Mouse (Mus musculus) layer of hippocampus, adult 11-12 months (tissue): ENCODE data around the gene Anks6.
"Not testable (repeated sequence)": the region's sequence is repeated elsewhere in the genome, so short reads cannot be mapped to it uniquely, and the experiment has no call there.

Source experiments
- DNase-seq: peaks from one replicate; pipeline ENCODE4 v3.0.0; 2022; ENCODE audit warnings: low spot score

The Anks6 gene

DNA sequence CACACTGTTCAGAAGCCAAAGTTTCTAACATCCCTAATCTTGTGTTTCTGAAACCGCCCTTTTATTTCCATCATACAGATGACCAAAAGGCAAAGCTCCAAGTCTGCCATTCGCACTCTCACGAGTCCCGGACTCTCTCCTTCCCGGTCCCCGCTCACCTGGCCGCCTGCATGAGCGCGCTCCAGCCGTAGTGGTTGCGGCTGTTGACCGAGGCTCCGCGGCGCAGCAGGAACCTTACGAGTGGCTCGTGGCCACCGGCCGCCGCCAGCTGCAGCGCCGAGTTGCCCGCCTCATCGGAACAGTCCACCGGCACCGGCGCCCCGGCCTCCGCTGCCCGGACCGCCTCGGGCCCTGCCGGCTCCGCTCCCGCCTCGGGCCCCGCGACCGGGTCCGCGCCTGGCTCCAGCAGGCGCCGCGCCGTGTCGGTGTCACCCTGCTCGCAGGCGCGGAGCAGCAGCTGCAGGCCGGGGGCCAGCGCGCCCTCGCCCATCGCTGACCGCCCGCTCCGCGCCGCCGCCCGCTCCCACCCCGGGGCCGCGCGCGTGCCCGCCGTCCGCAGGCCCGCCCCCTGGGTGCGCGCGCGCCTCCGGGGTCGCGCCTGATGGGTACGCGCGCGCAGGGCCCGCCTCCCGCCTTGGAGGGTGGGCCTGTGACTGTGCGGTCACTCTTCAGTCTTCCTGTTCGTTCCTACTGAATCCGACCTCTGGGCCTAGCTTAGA, at the start of gene Anks6:
Gene Anks6, minus strand, starts transcription at position 637 of the 719 bp plus-strand sequence.
- peak; percentile 81 for DNase-seq

DNA sequence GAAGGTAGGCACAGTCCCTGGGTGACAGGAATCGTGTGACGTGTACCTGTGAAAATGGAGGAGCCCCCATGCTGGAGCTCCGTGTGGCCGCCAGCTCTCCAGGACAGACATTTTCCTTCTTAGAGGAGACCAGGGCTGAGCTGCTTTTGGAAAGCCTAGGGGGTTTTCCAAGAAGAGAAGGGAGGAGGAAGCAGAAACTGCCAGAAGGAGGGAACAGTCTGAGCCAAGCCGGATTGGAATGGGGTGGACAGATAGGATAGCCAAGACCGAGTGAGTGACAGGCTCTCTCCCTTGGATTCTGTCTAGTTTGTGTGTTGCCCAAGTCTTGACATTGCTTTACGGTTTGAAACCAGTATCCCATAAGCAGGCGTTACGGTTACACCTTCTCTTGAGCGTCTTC, 46.3 kb upstream of the Anks6 start:
- DNase-seq, result no peak

DNA sequence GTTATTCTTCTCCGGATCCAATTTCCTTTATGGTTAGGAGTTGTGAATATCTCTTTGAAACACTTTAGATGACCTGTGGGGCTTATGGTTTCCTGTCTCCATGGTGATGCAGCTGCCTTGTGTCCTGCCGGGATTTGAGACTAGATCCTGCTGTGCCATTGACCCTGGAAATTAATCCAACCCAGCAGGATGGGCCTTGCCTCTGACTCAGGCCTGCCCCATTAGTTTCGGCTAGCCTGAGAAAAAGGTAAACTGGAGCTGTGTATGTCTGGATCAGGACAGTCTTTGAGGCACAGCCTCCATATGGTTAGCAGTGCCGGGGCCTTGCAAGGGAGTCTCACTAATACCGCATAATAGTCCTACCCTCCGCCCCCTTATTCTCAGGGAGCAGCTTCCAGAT, 36.4 kb upstream of the Anks6 start:
- DNase-seq, result no peak

DNA sequence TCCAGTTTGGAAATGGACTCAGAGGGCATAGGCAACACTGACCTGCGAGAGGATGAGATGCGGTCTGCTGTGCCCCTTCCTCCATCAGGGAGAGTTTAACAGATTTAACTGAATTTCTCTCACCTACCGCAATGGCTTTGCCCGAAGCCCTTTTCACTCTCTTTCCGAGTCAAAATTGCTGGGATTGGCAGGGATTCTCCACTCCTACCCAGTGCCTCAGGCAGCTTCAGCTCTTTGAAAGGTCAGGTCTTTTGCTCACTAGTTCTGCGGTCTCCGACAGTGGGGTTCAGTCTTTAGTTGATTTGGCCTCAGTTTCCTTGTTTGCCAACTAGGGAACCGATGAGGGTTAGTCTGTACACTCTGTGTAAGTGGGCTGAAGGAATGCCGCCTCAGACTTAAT, 35.9 kb upstream of the Anks6 start:
- no peak for DNase-seq

GRCm38 (mm10) chr4:47092387-47093021, 35.3 kb upstream of the Anks6 start:
- DNase-seq, result no peak

DNA sequence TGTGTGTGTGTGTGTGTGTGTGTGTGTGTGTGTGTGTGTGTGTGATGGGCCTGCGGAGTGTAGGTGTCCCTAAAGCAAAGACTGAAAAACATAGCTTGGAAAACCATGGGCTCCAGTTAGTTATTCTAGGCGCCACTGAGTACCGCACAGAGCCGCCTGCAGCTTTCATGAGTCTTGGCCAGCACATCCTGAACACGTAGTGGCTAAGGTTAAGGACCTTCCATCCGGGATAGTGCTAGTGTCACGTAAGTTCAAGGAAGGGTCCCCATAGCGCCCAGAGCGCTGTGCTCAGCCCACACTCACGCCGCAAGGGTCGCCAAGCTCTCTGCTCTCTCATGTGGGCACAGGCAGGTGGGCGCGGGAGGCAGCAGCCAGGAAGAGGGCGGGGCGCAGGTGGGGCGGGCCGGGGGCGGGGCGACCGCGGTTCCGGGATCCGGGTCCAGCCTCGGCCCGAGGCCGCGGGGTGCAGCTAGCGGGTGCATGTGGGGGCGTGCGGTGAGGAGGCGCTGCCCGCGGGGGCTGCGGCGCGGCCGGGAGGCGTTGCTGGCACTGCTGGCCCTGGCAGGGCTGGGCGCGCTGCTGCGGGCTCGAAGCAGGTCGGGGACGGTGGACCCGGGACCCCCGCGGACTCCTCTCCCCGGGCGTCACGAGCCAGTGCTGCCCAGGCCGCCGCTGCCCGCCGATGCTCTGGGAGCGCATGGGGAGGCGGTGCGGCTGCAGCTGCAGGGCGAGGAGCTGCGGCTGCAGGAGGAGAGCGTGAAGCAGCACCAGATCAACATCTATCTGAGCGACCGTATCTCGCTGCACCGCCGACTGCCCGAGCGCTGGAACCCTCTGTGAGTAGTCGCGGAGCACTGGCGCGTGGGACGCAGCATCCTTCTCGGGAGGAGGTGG, 34.5 kb upstream of the Anks6 start, which contains the start of gene Galnt12:
Gene Galnt12, plus strand, starts transcription at position 417 of the 894 bp plus-strand sequence.
- DNase-seq, result no peak

DNA sequence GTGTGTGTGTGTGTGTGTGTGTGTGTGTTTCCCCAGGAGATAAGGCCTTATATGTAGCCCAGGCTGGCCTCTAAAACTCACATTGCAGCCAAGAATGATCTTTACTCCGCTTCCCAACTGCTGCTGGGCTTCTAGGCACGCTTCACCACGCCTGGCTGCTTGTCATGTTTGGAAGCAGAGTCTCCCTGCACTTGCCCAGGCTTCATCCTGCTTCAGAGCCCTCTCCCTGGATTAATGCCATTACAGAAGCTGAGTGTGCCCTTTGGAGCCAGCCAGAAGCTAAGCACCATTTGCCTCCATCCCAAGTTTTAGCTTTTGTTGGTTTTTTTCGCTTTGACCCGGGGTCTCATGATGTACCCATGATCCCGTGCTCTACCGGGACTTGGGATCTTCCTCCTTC, 31.4 kb upstream of the Anks6 start:
- DNase-seq, result no peak

- no peak for DNase-seq
Observed at GRCm38 (mm10) chr4:47083824-47084223, 26.6 kb upstream of the Anks6 start.

DNA sequence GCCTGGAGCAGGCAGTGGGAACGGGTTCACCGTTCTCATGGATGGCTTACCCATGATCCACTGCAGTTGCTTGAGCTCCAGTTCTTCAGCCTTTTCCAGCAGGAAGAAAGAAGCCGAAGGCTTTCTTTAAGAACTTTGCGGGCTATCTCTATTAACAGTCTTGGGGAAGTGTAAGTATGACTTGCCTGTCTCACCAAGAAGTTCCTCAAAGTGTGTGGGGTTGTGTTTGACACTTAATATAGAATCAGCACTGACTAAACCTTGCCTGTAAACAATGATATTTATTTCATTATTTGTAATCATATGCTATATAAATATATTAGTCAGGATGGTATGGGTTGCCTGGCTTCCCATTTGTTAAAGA, 23.4 kb upstream of the Anks6 start:
- DNase-seq, result no peak

DNA sequence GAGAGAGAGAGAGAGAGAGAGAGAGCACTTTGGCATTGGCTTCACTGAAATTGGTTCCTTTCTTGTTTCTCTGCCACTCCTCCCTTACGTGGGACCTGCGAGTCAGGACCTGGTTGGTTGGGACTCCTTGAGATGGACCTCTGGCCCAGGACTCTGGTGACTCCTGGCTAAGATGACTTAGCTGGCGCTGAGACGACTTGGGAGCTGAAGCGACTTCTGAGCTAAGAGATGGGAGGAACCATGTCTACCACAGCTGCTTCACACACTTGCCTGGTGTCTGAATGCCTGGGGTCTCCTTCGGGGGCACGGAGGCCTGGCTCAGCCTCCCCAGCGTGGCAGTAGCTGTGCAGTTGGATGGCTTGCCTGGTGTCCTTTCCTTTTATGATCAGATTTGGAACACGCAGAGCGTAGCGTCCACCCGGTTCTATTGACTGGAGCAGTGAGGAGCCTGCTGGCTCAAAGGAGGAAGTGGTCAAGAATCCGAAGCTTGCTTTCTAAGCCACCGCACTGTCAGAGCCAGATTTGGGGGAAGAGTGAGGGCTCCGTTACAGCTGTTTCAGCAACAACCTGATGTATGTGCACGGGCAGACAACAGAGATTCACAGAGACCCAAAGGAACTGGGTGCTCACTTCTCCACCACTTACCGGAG, 22.9 kb upstream of the Anks6 start:
- DNase-seq, result no peak

DNA sequence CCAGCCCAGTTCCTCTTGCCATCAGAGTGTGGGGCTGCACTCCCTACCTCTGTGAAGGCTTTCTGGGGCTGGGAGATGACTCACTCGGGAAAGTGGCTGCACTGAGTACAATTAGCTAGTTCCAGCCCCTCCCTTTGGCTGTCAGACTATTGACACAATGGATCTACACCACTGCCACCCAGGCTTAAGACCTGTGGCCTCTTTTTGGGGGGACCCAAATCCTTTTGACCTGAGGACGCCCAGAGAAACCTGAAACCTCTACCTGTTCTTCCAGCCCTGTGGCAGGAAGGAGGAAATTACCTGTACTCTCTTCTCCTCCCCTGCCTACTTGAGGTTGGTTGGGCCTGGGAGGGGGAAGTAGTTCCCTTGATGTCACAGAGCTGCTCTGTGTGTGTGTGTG, 17.8 kb upstream of the Anks6 start:
- no peak for DNase-seq

GRCm38 (mm10) chr4:47060900-47061299, 3.7 kb upstream of the Anks6 start:
- no peak for DNase-seq

DNA sequence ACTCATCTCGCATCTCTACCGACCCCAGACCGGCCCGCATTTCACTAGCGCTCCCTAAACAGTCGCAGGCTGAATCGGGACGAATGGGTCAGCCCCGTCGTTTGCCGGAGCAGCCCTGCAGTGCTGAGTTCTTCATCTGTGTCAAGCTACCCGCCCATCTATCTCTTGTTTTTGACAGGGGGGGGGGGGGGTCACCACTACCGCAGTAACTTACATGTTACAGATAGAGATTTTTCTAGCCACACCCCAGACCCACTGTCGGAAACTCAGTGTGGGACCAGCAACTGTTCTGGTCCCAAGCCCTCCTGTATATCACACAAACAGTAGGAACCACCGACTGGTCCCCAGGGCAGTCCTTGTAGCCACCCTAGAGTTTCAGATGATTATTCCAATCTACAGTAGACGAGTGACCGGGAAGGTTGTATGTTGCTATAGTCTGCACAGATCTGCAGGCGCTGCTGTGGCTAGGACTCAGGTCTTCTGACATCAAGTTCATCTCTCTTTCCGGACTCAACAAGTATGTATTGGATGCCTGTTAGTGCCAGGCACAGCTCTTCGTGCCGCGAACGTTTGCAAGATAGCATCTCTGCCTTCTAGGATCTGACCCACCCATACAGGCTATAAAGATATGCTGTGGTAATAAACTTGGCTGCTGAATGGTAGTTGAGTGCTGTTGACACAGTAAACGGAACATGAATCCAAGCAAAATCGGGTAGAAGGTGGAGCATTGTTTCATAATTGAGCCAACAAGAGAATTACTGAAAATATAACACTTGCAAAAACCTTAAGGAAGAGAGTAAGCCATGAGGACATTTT, 491 bp upstream of the Anks6 start:
- DNase-seq, result no peak

- no peak for DNase-seq
Observed at GRCm38 (mm10) chr4:47055570-47056080, 1.6 kb downstream of the Anks6 start.

DNA sequence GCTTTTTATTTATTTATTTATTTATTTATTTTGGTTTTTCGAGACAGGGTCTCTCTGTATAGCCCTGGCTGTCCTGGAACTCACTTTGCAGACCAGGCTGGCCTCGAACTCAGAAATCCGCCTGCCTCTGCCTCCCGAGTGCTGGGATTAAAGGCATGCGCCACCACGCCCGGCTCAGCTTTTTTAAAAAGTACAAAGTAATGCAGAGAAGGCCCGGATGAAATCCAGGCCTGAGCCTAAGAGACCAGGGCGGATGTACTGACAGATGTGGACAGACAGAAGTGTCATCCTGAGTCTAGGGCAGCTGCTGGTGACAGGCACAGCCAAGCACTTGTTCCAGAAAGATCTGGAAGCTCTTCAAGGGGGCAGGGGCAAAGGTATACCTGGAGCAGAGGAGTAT, 2.1 kb downstream of the Anks6 start:
- not testable (repeated sequence) for DNase-seq

DNA sequence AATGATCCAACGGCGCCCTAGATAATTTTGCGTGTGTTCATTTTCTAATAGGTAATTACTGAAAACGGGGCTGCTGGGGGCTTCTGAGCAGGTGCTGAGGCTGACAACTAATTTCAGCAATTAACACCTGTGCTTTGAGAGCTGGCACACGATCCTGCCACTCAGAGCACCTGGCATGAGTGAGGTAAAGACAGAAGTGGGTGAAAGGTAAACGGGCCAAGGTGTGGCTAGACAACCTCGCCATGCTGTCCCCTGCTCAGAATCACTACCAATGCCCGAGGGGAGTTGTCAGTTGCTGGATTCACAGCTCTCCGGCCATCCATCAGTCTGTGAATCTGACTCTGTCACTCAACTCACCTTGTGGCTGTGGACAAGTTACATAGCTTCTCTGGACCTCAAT, 5.3 kb downstream of the Anks6 start:
- no peak for DNase-seq

DNA sequence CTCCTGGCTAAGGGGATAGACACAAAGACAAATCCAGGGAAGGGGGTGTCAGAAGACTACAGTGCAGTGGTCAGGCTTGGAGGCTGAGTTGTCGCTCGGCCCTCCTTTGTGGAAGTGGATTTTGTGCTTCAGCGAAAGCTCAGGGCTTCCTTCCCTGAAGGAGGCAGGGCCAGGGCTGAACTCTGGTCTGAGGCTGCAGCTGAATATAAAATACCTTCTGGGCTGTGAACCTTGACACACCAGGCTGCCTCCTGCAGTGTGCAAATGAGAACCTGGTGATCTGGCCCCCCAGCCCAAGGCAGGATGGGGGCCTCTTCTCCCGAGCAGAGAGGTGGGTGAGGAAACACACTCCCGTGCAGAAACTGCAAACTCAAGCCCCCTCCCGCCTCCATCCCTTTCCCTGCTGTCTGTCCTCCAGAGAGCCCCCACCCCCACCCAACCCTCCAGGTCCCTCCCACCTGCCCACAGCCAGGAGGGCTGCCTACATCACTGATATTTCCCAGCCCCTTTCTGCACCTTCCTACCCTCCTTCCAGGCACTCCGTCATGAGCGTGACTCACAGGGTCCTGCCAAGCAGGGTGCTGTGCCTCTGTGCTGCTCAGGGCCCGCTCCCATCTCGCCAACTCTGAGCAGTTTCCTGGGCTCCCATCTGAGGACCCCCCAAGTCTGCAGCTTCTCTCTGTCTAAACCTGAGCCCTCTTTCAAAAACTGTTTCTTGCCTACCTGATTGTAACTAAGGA, 6.4 kb downstream of the Anks6 start:
- no peak for DNase-seq

DNA sequence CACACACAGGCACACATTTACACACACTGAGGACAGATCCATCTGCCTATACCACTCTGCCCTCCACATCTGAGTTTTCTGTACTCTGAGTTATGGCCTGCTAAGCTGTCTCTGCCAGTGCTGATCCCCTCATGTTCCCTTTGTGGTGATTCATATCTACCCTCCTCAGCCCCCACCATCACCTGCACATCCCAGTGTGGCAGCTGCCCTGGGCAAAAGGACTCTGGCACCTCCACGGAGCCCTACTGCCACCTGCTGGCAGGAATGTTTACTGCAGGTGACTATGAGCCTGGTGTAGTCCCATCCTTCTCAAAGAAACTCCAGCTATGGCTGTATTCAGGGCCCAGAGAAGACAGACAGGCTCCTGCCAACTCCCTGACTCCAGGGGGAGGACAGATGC, 7.1 kb downstream of the Anks6 start:
- peak; percentile 91 for DNase-seq

DNA sequence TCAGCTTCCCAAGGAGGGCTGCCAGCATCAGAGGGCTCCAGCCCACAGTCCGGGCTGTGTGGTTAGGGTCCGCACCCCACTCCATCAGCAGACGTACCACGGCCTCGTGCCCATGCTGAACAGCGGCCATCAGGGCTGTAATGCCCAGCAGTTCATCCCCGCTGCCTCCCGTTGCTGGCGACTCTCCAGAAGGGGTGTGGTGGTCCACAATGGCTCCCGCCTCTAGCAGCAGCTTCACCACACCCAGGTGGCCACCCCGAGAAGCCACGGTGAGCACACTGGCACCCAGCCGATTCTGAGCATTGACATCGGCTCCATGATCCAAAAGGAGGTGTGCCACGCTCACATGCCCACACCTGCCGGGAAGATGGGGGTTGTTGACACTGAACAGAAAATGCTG, 8.0 kb downstream of the Anks6 start:
- DNase-seq, result no peak

- DNase-seq, result no peak
Observed at GRCm38 (mm10) chr4:47047765-47048164, 9.5 kb downstream of the Anks6 start.

DNA sequence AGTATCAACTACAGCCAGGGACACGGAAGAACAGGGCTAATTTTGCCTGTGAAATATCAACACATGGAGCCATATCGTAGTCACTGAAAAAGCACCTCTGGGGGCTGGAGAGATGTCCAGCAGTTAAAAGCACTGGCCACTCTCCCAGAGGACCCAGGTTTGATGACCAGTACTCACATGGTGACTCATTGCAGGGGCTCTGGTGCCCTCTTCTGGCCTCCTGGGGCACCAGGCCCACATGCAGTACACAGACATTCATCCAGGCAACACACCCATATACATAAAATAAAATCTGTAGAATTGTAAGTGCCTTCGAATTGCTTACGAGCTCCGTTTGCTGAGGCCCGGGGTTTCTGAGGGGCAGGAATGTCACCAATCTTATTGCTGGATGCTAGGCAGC, 10.3 kb downstream of the Anks6 start:
- no peak for DNase-seq
